Mouse (Mus musculus) ovary, adult 2 months (tissue): ENCODE results near the gene Ccdc36. TPM values are rescaled to one million over a fixed set of nuclear protein-coding genes. Genes with fewer than 3 reads are reported as not detected.

Experiments
- polyA plus RNA-seq: library from polyadenylated mRNA; depleted of rRNA; stranded (reverse); fragments of >200 nt; gene quantifications from 2 replicates; pipeline ENCODE4 v1.2.3, GENCODE M21; 2012; rRNA removed

The Ccdc36 gene
- 0.05 and 0.08 TPM in 2 replicates for polyA plus RNA-seq

DNA sequence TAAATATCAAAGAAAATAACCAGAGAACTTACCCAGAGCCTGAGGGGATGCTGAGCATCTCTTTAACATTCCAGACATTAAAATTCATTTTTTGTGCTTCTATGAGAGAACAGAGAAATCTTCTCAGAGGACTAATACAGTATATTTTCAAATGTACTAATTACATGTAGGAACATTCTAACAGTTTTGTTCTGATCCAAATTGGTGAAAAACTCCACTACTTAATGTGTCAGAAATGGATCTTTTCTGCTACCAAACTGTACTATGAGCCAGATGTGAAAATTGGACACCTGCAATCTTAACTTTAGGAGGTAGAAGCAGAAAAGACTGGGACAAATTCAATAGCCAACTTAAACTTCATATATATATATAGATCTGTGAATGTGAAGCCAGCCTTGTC, at the start of gene Ccdc36:
Ccdc36 (minus strand) TSS at position 101 of the 400 bp plus-strand sequence.

DNA sequence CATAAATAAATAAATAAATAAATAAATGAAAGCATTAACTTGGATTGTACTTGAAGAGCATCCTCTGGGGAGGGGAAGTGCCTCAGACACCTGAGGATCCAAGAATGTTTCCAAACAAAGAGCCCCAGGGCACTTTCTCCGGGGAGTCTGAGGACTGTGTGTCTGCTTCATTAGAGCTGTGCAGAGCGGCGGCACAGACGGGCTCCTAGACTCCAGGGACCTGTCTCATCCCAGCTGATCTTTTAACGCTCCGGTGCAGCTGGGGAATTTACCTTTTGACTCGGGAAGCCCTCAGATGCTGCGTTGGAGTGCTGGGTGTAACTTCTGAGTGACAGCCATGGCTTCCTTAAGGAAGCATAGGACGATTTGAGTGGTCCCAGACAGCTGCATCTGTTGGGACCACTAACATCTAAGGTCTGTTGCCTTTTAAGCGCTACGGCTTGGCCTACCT, 32.9 kb upstream of the Ccdc36 start, which contains the start of gene Klhdc8b:
Klhdc8b (minus strand) TSS at position 401 of the 451 bp plus-strand sequence.

DNA sequence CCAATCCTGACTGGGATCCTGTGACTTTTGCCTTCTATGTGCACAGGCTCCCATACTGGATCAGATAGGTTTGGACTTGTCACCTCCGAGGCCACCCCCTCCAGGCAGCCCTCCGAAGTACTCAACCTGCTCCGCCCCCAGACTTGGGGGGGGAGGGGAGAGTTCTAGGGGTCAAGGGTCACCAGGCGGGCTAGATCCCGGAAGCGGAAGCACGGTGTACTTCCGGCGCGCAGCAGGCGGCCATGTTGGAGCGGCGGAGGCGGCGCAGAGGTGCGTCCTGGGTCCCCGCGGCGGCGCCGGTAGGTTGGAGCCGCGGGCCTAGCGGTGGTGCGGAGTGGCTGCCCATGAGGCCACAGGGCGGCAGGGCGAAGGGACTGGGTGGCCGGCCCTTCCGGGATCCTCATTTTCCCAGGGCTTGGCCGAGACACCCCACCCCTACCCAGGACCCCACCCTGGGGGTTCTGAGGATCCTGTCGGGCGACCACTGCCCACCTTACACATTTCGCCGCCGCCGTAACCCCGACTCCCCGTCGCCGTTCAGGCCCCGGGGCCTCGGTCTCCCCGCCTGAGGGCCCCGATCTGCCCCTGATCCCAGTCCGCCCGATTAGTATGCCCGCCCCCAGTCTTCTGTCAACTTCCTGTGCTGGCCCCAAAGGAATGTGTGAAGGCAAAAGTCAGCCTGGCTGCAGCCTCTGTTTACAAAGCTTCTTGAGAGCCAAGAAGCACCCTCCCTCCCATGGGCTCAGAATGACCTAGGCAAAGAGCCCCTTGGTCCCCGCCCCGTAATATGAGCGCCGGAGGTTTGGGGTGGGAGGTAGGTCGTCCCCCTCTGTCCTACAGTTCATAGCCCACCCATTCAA, 32.3 kb upstream of the Ccdc36 start, which contains the start of gene Ccdc71:
Ccdc71 (plus strand) TSS at position 209 of the 860 bp plus-strand sequence.

GRCm38 (mm10) chr9:108436182-108436581, 7.9 kb upstream of the Ccdc36 start, which contains the start of gene BC048562:
BC048562 (plus strand) TSS chr9:108436482.

DNA sequence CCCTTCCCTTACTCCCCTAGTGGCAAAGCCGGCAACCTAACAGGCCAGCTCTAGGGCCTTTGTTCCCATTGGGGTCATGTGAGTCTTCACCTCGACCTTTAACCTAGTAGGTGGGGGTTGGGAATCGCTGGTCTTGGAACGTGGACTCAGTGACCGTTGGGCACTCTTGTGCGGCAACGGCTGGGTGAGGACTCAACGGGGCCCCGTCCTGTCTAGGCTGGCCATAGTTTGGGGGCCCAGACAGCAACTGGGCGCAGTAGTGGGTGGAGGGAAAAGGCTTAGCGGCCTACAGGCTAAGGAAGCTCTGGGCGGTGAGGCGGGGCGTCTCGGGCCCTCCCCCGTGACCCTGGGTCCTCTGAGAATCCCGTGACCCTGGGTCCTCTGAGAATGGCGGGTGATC, 35.6 kb downstream of the Ccdc36 start, which contains the start of gene 1700102P08Rik:
1700102P08Rik (plus strand) TSS at position 130 of the 400 bp plus-strand sequence.

Other genes starting within 250 kb of the Ccdc36 start
- gene Bsn, start 238.1 kb downstream of the Ccdc36 start, polyA plus RNA-seq, result 1.9 and 2.0 TPM in 2 replicates
- gene Dag1, start 164.5 kb downstream of the Ccdc36 start, polyA plus RNA-seq, result 101 and 122 TPM in 2 replicates
- 19.4 and 25.5 TPM in 2 replicates for gene Nicn1, start 138.1 kb downstream of the Ccdc36 start, polyA plus RNA-seq
- 7.6 and 12.8 TPM in 2 replicates for gene Amt, start 131.6 kb downstream of the Ccdc36 start, polyA plus RNA-seq
- gene Rhoa, start 122.4 kb downstream of the Ccdc36 start, polyA plus RNA-seq, result 86.5 and 130 TPM in 2 replicates
- gene Tcta, start 122.3 kb downstream of the Ccdc36 start, polyA plus RNA-seq, result 37.2 and 41.9 TPM in 2 replicates
- gene Gpx1, start 89.6 kb downstream of the Ccdc36 start, polyA plus RNA-seq, result 1,075 and 1,331 TPM in 2 replicates
- 57.3 and 69.2 TPM in 2 replicates for gene Usp4, start 80.6 kb downstream of the Ccdc36 start, polyA plus RNA-seq
- 0.59 and 0.73 TPM in 2 replicates for gene 1700102P08Rik, start 35.7 kb downstream of the Ccdc36 start, polyA plus RNA-seq
- gene BC048562, start 8.0 kb upstream of the Ccdc36 start, polyA plus RNA-seq, result not detected in 2 replicates
- 33.6 and 34.2 TPM in 2 replicates for gene Ccdc71, start 32.0 kb upstream of the Ccdc36 start, polyA plus RNA-seq
- gene Klhdc8b, start 33.1 kb upstream of the Ccdc36 start, polyA plus RNA-seq, result 92.6 and 96.4 TPM in 2 replicates
- gene Lamb2, start 51.3 kb upstream of the Ccdc36 start, polyA plus RNA-seq, result 288 and 298 TPM in 2 replicates
- gene Usp19, start 62.1 kb upstream of the Ccdc36 start, polyA plus RNA-seq, result 218 and 280 TPM in 2 replicates
- 293 and 360 TPM in 2 replicates for gene Qars, start 79.2 kb upstream of the Ccdc36 start, polyA plus RNA-seq
- 143 and 200 TPM in 2 replicates for gene Qrich1, start 88.3 kb upstream of the Ccdc36 start, polyA plus RNA-seq
- gene Impdh2, start 131.8 kb upstream of the Ccdc36 start, polyA plus RNA-seq, result 174 and 241 TPM in 2 replicates
- 38.7 and 43.7 TPM in 2 replicates for gene Ndufaf3, start 138.9 kb upstream of the Ccdc36 start, polyA plus RNA-seq
- 275 and 288 TPM in 2 replicates for gene Dalrd3, start 141.4 kb upstream of the Ccdc36 start, polyA plus RNA-seq
- gene Wdr6, start 150.3 kb upstream of the Ccdc36 start, polyA plus RNA-seq, result 138 and 143 TPM in 2 replicates
- gene P4htm, start 169.2 kb upstream of the Ccdc36 start, polyA plus RNA-seq, result 26.4 and 28.4 TPM in 2 replicates
- 31.7 and 31.8 TPM in 2 replicates for gene Arih2, start 220.9 kb upstream of the Ccdc36 start, polyA plus RNA-seq
- 19.7 and 26.4 TPM in 2 replicates for gene Slc25a20, start 233.6 kb upstream of the Ccdc36 start, polyA plus RNA-seq